Mouse (Mus musculus): ENCODE data around the gene Klhl1.

DNA sequence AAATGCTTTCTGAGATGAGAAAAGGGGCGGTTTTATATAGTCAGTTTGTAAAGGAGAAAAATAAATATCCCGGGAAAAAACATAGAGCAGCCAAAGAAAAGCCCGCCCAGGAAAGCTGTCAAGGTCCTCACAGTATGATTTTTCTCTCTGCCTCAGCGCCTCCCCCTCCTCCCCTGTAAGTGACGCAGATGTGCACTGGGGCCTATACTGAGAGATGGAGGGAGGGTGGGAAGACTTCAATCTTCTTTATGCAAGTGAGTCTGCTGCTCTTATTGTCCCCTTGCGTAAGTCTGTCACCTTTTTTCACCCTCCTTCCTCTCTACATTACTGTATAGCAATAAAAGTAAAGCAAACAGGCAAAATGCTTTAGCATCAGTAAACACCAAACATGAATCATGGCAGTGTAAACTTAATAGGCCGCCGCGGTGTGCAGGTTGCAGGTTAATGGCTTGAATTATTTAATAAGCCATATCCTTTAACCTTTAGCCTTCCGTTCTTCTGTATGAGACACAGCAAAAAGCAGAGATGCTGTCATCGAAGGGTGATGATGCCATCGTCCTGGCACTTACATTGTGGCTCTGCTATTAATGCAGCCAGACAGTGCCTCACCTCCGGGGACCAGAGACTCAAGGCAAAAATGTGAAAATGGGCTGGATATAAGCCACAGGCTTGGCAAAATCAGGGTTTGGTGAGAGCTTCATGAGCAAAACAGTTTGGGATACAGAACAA lies at the start of gene Klhl1:
- TF ChIP-seq CTCF (IDR thresholded peaks at IDR 0.05; ENCODE audit: borderline replicate concordance, insufficient read depth, low read length): no peak
- TF ChIP-seq POLR2A (IDR thresholded peaks at IDR 0.05; ENCODE audit: low read depth, low read length): no peak
